Mouse (Mus musculus): ENCODE measurements around the gene Ly6g5c. TPM values are rescaled to one million over a fixed set of nuclear protein-coding genes. Genes with fewer than 3 reads are reported as not detected.

Ly6g5c gene
- total and polyA plus RNA-seq, 3 experiments, result not detected

DNA sequence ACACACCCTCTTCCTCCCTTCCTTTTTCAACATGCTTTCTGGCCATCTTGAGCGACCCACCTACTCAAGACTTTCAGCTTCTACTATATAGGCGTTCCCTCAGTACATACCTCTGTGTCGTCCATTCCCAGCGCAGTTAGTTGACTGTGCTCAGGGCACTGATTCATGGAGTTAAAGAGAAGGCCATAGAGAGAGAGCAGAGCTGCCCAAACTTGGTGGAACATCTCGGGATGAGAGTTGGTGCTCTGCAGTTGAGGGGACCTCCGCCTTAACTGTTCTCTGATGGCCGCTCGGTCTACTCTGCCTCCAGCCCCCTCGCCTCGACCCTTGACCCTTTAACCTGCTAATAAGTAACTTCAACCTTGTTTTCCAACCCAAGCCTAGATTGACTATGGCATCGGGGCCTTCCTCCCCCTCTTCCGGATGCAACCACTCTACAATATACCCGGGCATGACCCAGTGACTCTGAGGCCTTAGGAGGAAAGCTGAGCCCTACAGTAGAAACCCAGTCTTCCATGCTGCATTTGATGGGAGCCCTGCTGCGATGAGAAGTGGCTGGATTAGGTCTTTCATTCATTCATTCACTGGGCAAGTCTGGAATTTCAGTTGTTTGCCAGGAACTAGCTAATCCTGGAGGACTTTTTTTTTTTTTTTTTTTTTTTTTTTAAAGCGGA, 23.6 kb downstream of the Ly6g5c start, which contains the start of gene Apom:
Apom (minus strand) TSS at position 551 of the 674 bp plus-strand sequence.
- H3K79me2 ChIP-seq (replicated peaks; ENCODE audit: control insufficient read depth, extremely low read depth, insufficient read depth, poor library complexity, severe bottlenecking), result peaks cover 28% of the 10 kb centered on the region
- H3K27me3 ChIP-seq (replicated peaks), result no peaks in the 10 kb centered on the region
- in situ Hi-C loops (cut with MboI; ENCODE audit: low pct_ligation_motif_present, low pct_unique_long_range_greater_than_20kb, low sequenced_read_pairs), result no loop called here
- dilution Hi-C loops (cut with MboI; ENCODE audit: extremely low pct_ligation_motif_present, extremely low pct_unique_long_range_greater_than_20kb, low sequenced_read_pairs), result no loop called here
- H3K4me2 ChIP-seq (ENCODE audit: insufficient read depth, low read depth, poor library complexity, severe bottlenecking), result no peak within 1 kb of the TSS
- peaks cover 13 to 38% of the 10 kb centered on the region in 2 experiments for H3K36me3 ChIP-seq (replicated peaks in 1 of 2; ENCODE audit: control insufficient read depth in 1 of 2, insufficient read depth in 1 of 2, low read length in 1 of 2)
- peaks cover 5 to 22% of the 10 kb centered on the region in 2 experiments for H3K4me1 ChIP-seq (ENCODE audit: control insufficient read depth in 1 of 2, insufficient read depth in 2 of 2)
- H3K4me3 ChIP-seq (replicated peaks in 1 of 3; ENCODE audit: low read depth in 2 of 3, low read length in 2 of 3, poor library complexity in 1 of 3), result no peak within 1 kb of the TSS
- no peak within 1 kb of the TSS for H3K27ac ChIP-seq (ENCODE audit: insufficient read depth, low read depth)
- DNase-seq (ENCODE audit: extremely low read depth), result no peak
- TF ChIP-seq SMC3 (IDR thresholded peaks at IDR 0.05; ENCODE audit: low read depth, low read length) (no peak), MAX (IDR thresholded peaks at IDR 0.05; ENCODE audit: low read length) (no peak), NRF1 (IDR thresholded peaks at IDR 0.05; ENCODE audit: low read depth, low read length) (no peak), EP300 (IDR thresholded peaks at IDR 0.05; ENCODE audit: low read length) (no peak), RCOR1 (conservative IDR thresholded peaks at IDR 0.05; ENCODE audit: low read depth, low read length) (no peak), NELFE (IDR thresholded peaks at IDR 0.05; ENCODE audit: low read depth, low read length) (no peak), ZNF384 (IDR thresholded peaks at IDR 0.05; ENCODE audit: low read depth, low read length) (0 out of 2 replicates have a peak, but pooled peaks have one; percentile 13)
- no peak within 1 kb of the TSS for H3K9ac ChIP-seq (ENCODE audit: insufficient read depth, low read depth)
- H3K9me3 ChIP-seq (replicated peaks; ENCODE audit: low read length), result no peaks in the 10 kb centered on the region

DNA sequence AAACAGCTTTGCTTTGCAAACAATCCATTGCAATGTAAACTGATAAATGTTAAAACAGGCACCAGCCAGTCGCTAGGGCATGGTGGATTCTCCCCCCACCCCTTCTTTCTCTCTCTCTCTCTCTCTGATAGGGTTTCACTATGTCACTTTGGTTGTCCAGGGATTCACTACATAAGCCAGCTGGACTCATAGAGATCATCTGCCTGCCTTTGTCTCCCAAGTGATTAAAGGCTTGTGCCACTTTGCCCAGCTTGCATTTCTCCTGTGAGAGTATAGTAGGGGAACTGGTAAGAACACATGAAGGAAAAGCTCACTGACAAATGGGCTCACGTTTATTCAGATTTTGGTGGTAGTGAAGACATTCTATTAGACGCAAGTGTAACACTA, 24.1 kb downstream of the Ly6g5c start:
- H3K79me2 ChIP-seq (replicated peaks; ENCODE audit: control insufficient read depth, extremely low read depth, insufficient read depth, poor library complexity, severe bottlenecking), result peaks cover 29% of the 10 kb centered on the region
- TF ChIP-seq PAX5 (IDR thresholded peaks at IDR 0.05; ENCODE audit: low read length), result no peak
- TF ChIP-seq ZKSCAN1 (IDR thresholded peaks at IDR 0.05; ENCODE audit: borderline replicate concordance, low read depth, low read length), result no peak
- TF ChIP-seq RAD21 (IDR thresholded peaks at IDR 0.05; ENCODE audit: low read depth, low read length), result no peak
- no peak for TF ChIP-seq MAX (IDR thresholded peaks at IDR 0.05; ENCODE audit: low read length)
- TF ChIP-seq IRF4 (IDR thresholded peaks at IDR 0.05; ENCODE audit: low read depth, low read length), result no peak
- TF ChIP-seq ETS1 (conservative IDR thresholded peaks at IDR 0.05; ENCODE audit: low read depth, low read length), result no peak
- TF ChIP-seq TCF12 (IDR thresholded peaks at IDR 0.05; ENCODE audit: low read depth, low read length), result no peak
- no peak for TF ChIP-seq MAZ (IDR thresholded peaks at IDR 0.05; ENCODE audit: low read depth, low read length)
- no peak for TF ChIP-seq MYC (IDR thresholded peaks at IDR 0.05; ENCODE audit: low read depth, low read length)
- TF ChIP-seq MAFK (IDR thresholded peaks at IDR 0.05; ENCODE audit: insufficient replicate concordance, low read length), result no peak
- no peak for TF ChIP-seq JUN (IDR thresholded peaks at IDR 0.05; ENCODE audit: insufficient read depth, low read depth, low read length)
- no peak overlapping the region for H3K4me2 ChIP-seq (ENCODE audit: insufficient read depth, low read depth, poor library complexity, severe bottlenecking)
- dilution Hi-C loops (cut with MboI; ENCODE audit: extremely low pct_ligation_motif_present, extremely low pct_unique_long_range_greater_than_20kb, low sequenced_read_pairs) (no loop called here), in situ Hi-C loops (cut with MboI; ENCODE audit: low pct_ligation_motif_present, low pct_unique_long_range_greater_than_20kb, low sequenced_read_pairs) (no loop called here)
- H3K27me3 ChIP-seq (replicated peaks), result no peaks in the 10 kb centered on the region
- peaks cover 5 to 23% of the 10 kb centered on the region in 2 experiments for H3K4me1 ChIP-seq (ENCODE audit: control insufficient read depth in 1 of 2, insufficient read depth in 2 of 2)
- H3K36me3 ChIP-seq (replicated peaks in 1 of 2; ENCODE audit: control insufficient read depth in 1 of 2, insufficient read depth in 1 of 2, low read length in 1 of 2), result peaks cover 13 to 38% of the 10 kb centered on the region in 2 experiments
- H3K4me3 ChIP-seq (replicated peaks in 1 of 3; ENCODE audit: low read depth in 2 of 3, low read length in 2 of 3, poor library complexity in 1 of 3), result no peak overlapping the region
- no peak overlapping the region for H3K27ac ChIP-seq (ENCODE audit: insufficient read depth, low read depth)
- H3K9ac ChIP-seq (ENCODE audit: insufficient read depth, low read depth), result no peak overlapping the region
- no peaks in the 10 kb centered on the region for H3K9me3 ChIP-seq (replicated peaks; ENCODE audit: low read length)
- DNase-seq (ENCODE audit: extremely low read depth), result no peak
